Mouse (Mus musculus) liver, adult 10 weeks (tissue): ENCODE measurements around the gene Slc16a1. TPM values are rescaled to one million over a fixed set of nuclear protein-coding genes. Genes with fewer than 3 reads are reported as not detected.

Experiments
- polyA plus RNA-seq: library from polyadenylated mRNA; stranded (reverse); fragments of 350-450 nt; fragmentation: Illumina TruSeq; extraction: RNeasy Lipid Tissue Mini Kit (QIAGEN cat#74804); gene quantifications from one replicate; pipeline ENCODE4 v1.2.3, GENCODE M21; 2014; ENCODE audit warnings: low read depth, low replicate concordance

The Slc16a1 gene
- 53.5 TPM for polyA plus RNA-seq

GRCm38 (mm10) chr3:104638403-104638779 is at the start of gene Slc16a1:
Gene Slc16a1 (plus strand): TSS chr3:104638668.

Other genes starting within 250 kb of the Slc16a1 start
- gene Lrig2, start 126.8 kb upstream of the Slc16a1 start, polyA plus RNA-seq: 4.7 TPM
- not detected for gene Ppm1j, start 142.4 kb downstream of the Slc16a1 start, polyA plus RNA-seq
- not detected for gene Fam19a3, start 143.2 kb downstream of the Slc16a1 start, polyA plus RNA-seq
- 2.8 TPM for gene Rhoc, start 149.7 kb downstream of the Slc16a1 start, polyA plus RNA-seq
- 1.2 TPM for gene Mov10, start 179.9 kb downstream of the Slc16a1 start, polyA plus RNA-seq
- gene St7l, start 225.3 kb downstream of the Slc16a1 start, polyA plus RNA-seq: 71.3 TPM
- gene Capza1, start 225.8 kb downstream of the Slc16a1 start, polyA plus RNA-seq: 59.6 TPM